Mouse (Mus musculus) midbrain, embryonic 11.5 days (tissue): ENCODE results near the gene Card9. TPM values are rescaled to one million over a fixed set of nuclear protein-coding genes. Genes with fewer than 3 reads are reported as not detected.

Experiments used
- ATAC-seq: fragments of 200-750 bp; cut with Nextera tagmentation; 2 replicates; pipeline ENCODE4 v1.8.0; 2017; ENCODE audit warnings: moderate TSS enrichment, moderate library complexity; ENCODE audit not compliant: low FRiP score
- DNase-seq: peaks from one replicate; pipeline ENCODE4 v3.0.0; 2015; ENCODE audit warnings: low spot score; ENCODE audit errors: missing footprints
- H3K27ac ChIP-seq: fragments of 300-500 bp; sonication (generic); 2 replicates; pipeline ENCODE4 v1.5.1; 2014; ENCODE audit warnings: low read depth, low read length
- H3K27me3 ChIP-seq: fragments of 300-500 bp; sonication (generic); 2 replicates; pipeline ENCODE4 v1.6.1; 2014; ENCODE audit warnings: mild to moderate bottlenecking, low read length, moderate library complexity, mixed read lengths; ENCODE audit not compliant: control insufficient read depth, insufficient read depth
- H3K36me3 ChIP-seq: fragments of 300-500 bp; sonication (generic); 2 replicates; pipeline ENCODE4 v1.6.1; 2014; ENCODE audit warnings: mild to moderate bottlenecking, low read length, moderate library complexity, mixed read lengths; ENCODE audit not compliant: control insufficient read depth, insufficient read depth
- H3K4me1 ChIP-seq: fragments of 300-500 bp; sonication (generic); 2 replicates; pipeline ENCODE4 v1.6.1; 2014; ENCODE audit warnings: low read length; ENCODE audit not compliant: control insufficient read depth, insufficient read depth
- H3K4me2 ChIP-seq: fragments of 300-500 bp; sonication (generic); 2 replicates; pipeline ENCODE4 v1.6.1; 2014; ENCODE audit warnings: mild to moderate bottlenecking, moderate library complexity
- H3K4me3 ChIP-seq: fragments of 300-500 bp; sonication (generic); 2 replicates; pipeline ENCODE4 v1.5.1; 2014; ENCODE audit warnings: low read depth, low read length
- H3K9ac ChIP-seq: fragments of 300-500 bp; sonication (generic); 2 replicates; pipeline ENCODE4 v1.6.1; 2014; ENCODE audit warnings: low read length
- H3K9me3 ChIP-seq: fragments of 300-500 bp; sonication (generic); 2 replicates; pipeline ENCODE4 v1.6.1; 2016; ENCODE audit warnings: low read length; ENCODE audit not compliant: control insufficient read depth
- WGBS: fragments of 180-500 bp; shearing (Covaris S2); extraction: QIAGEN DNeasy Blood & Tissue Kit; methylation state at CpG from one replicate; pipeline ENCODE4 v1.1.7; 2014; 5-methylcytosine and 5-hydroxymethylcytosine counted together
- polyA plus RNA-seq: library from polyadenylated mRNA; unstranded; fragments of >200 nt; fragmentation: Nextera tagmentation; extraction: Ambion mirVana; gene quantifications from 2 replicates; pipeline ENCODE4 v1.2.1, GENCODE M21; 2014

Card9 gene
- polyA plus RNA-seq, 1 experiment from 2014 or later: 1.1 TPM

DNA sequence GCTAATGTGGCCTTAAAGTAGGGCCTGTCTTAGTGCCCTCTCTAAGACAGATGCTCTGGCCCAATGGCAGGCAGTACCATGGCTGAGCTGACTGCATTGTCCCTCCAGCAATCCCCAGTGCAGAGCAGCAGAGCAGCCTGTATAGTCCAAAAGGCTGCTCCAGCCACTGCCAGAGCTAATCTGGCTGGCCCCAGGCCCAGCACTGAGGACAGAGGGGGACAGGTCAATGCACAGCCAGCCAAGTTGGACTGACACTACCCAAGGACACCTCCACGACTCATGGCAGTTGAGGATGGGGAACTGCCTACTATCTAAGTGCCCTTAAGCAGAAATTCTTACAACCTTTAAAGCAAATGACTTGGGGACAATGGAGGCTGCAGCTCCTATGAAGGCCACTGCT is 7.9 kb upstream of the Card9 start:
- H3K36me3 ChIP-seq: peaks cover 29% of the 10 kb centered on the region
- ATAC-seq: no peak
- H3K9ac ChIP-seq: no peak overlapping the region
- H3K27ac ChIP-seq: no peak overlapping the region
- H3K4me2 ChIP-seq: no peak overlapping the region
- H3K4me1 ChIP-seq: no peaks in the 10 kb centered on the region
- no peak for DNase-seq
- WGBS: 86% methylated on average over 1 of the region's 1 CpGs
- no peaks in the 10 kb centered on the region for H3K27me3 ChIP-seq
- no peak overlapping the region for H3K4me3 ChIP-seq
- H3K9me3 ChIP-seq: no peaks in the 10 kb centered on the region

DNA sequence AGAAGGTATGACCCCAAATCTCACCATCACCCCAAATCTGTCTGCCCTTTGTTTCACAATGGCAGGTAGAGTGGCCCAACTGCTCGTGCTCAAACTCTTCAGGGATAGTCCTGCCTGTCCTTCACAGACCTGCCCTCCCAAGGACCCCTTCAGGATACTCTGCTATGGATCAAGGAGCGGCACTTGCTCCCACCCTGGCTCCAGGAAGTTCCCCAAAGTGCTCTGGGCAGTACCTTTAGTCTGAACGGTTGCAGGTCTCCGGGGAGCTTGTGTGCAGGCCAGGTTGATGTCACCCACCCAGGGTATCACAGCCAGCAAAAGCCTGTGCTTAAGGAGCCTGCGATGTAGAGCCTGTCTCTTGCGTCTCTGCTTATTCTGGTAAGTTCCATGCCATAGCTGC is 7.2 kb upstream of the Card9 start:
- no peaks in the 10 kb centered on the region for H3K4me1 ChIP-seq
- no peaks in the 10 kb centered on the region for H3K9me3 ChIP-seq
- H3K27me3 ChIP-seq: no peaks in the 10 kb centered on the region
- no peak overlapping the region for H3K9ac ChIP-seq
- no peak overlapping the region for H3K27ac ChIP-seq
- H3K36me3 ChIP-seq: peaks cover 26% of the 10 kb centered on the region
- WGBS: 96% methylated on average over 6 of the region's 6 CpGs
- no peak for DNase-seq
- no peak overlapping the region for H3K4me2 ChIP-seq
- no peak for ATAC-seq
- no peak overlapping the region for H3K4me3 ChIP-seq

DNA sequence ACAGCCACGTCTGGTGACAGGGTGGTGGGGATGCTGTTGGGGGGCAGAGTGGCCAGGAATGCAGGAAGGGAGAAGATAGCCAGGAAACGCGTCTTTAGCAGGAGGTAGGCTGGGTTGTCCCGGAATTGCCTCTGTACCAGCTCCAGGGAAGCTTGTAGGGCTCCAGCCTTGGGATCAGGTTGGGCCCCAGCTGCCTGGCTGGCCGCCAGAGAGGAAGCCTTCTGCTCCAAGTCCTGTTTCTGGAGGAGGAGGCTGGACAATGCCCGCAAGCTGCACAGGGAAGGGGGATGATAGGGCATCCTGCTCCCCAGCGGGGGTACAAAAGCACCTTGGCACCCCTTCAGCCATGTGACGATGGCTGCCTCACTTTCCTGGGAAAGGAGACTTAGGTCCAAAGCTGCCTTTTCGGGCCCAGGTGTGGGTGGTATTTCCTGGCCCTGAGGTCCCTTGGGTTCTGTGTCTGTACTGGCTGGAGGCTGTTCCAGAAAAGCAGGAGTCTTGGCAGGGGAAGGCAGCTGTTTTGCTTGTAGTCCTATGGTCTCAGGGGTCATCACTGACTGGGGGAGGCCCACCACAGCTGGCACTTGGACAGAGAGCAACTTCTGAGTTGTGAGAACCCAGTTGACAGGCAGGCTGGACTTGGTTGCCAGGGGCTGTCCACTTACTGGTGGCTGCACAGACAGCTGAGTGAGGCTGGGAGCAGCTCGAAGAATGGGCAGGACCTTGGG is 4.2 kb upstream of the Card9 start:
- no peaks in the 10 kb centered on the region for H3K4me1 ChIP-seq

DNA sequence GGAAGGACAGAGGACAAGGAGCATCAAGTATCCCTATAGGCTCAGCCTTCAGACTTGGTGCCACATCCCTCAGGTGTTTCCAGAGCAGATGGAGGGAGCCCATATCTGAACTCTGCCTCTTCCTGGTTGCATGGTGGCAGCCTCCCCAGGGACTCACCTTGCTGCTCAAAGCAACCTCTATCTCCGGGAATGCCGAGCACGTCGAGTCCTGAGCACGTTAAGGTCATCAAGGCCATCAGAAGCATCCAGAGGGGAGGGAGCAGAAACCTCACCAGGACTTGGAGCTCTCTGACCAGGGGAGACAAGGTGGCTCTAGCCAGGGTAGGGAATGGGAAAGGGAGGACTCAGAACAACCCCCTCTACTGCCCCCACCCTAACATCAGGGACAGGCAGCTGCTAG is 2.8 kb upstream of the Card9 start:
- H3K4me3 ChIP-seq: no peak overlapping the region
- no peaks in the 10 kb centered on the region for H3K9me3 ChIP-seq
- ATAC-seq: no peak
- H3K36me3 ChIP-seq: peaks cover 23% of the 10 kb centered on the region
- DNase-seq: no peak
- no peak overlapping the region for H3K4me2 ChIP-seq
- H3K4me1 ChIP-seq: no peaks in the 10 kb centered on the region
- WGBS: 95% methylated on average over 5 of the region's 5 CpGs
- H3K27me3 ChIP-seq: no peaks in the 10 kb centered on the region
- H3K27ac ChIP-seq: no peak overlapping the region
- no peak overlapping the region for H3K9ac ChIP-seq

More for the DNA sequence above, 4.2 kb upstream of the Card9 start:
- peaks cover 23% of the 10 kb centered on the region for H3K36me3 ChIP-seq
- DNase-seq: no peak
- no peak overlapping the region for H3K9ac ChIP-seq
- H3K27ac ChIP-seq: no peak overlapping the region
- H3K4me2 ChIP-seq: no peak overlapping the region
- no peaks in the 10 kb centered on the region for H3K27me3 ChIP-seq
- no peaks in the 10 kb centered on the region for H3K9me3 ChIP-seq
- no peak overlapping the region for H3K4me3 ChIP-seq
- WGBS: 89% methylated on average over 10 of the region's 10 CpGs
- ATAC-seq: no peak

DNA sequence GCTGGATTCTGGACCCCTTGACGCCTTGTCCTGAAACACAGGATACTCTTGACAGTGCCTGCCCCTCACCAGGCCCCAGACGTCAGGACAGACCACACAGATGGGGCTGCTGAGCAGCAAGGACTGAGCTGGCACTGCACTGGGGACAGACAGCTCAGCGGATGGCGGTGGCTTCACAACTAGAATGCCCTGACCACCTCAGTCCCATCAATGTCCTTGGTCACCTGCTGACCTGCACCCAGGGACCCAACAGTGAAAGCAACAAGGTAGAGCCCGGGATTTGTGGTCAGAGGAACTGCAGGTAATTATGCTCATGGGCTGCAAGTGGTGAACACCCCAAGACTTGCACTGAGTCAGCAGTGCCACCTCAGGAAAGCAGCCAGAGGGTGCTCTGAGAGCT is 2.3 kb upstream of the Card9 start:
- H3K4me2 ChIP-seq: no peak overlapping the region
- 85% methylated on average over 5 of the region's 5 CpGs for WGBS
- ATAC-seq (no peak), DNase-seq (no peak)
- no peaks in the 10 kb centered on the region for H3K4me1 ChIP-seq
- H3K27ac ChIP-seq: no peak overlapping the region
- H3K27me3 ChIP-seq: no peaks in the 10 kb centered on the region
- H3K9me3 ChIP-seq: no peaks in the 10 kb centered on the region
- H3K9ac ChIP-seq: no peak overlapping the region
- no peak overlapping the region for H3K4me3 ChIP-seq
- peaks cover 23% of the 10 kb centered on the region for H3K36me3 ChIP-seq

DNA sequence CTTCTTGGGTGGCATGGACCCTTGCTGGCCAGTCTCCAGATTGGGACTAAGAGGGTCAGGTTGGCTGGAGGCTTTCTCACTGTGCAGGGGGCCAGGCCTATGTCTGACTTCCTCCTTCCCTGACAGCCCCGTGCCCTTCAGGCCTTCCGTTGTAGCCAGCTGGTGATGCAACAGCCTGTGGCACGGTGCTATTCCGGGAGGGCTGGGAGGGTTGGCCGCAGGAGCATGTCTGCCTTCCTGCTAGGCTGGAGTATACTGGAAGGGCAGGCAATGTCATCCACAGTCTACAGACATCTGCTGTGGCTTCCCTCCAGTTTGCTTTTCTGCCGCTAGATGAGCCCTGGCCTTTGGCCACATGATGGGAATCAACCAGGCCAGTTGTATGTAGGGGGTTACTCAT is 735 bp downstream of the Card9 start:
- H3K4me2 ChIP-seq: no peak overlapping the region
- no peaks in the 10 kb centered on the region for H3K9me3 ChIP-seq
- WGBS: 92% methylated on average over 6 of the region's 6 CpGs
- no peaks in the 10 kb centered on the region for H3K4me1 ChIP-seq
- no peak for ATAC-seq
- H3K27me3 ChIP-seq: no peaks in the 10 kb centered on the region
- no peak for DNase-seq
- no peak overlapping the region for H3K4me3 ChIP-seq
- no peaks in the 10 kb centered on the region; the same call in 1 of the 2 replicates for H3K36me3 ChIP-seq
- no peak overlapping the region for H3K27ac ChIP-seq
- no peak overlapping the region for H3K9ac ChIP-seq

DNA sequence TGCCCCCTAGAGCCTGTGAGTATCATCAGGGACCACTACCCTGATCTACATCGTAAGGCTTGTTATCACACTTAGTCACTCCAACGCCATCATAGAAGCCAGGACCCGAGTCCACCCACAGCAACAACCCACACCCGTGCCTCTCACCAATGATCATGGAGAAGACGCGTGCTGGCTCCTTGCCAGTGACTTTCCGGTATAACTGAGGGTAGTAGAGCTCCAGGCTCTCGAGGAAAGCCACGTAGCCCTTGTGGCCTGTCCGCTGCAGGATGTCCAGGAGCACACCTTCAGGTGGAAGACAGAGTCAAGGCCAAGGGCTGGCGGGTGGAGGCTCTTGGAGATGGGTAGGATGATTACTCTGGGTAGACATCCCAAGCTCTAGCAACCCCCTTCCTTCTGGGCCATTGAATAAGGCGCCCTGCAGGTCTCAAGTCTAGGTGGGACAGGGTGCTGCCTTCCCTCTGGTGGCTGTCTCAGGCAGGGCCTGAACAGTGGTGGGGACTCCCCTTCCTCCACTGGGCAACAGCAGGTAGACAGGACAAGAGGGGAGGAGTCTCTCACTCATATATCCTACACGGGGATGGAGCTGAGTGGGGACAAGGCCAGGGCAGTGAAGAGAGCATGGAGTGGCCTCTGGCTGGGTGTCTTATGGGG is 1.9 kb downstream of the Card9 start:
- Histone ChIP-seq H3K4me1 (no peaks in the 10 kb centered on the region), H3K4me3 (no peak overlapping the region), H3K9ac (no peak overlapping the region; the same call in 1 of the 2 replicates), H3K36me3 (no peaks in the 10 kb centered on the region), H3K27ac (no peak overlapping the region), H3K27me3 (no peaks in the 10 kb centered on the region), H3K9me3 (no peaks in the 10 kb centered on the region), H3K4me2 (no peak overlapping the region)
- 84% methylated on average over 13 of the region's 13 CpGs for WGBS
- DNase-seq: no peak
- ATAC-seq: no peak

DNA sequence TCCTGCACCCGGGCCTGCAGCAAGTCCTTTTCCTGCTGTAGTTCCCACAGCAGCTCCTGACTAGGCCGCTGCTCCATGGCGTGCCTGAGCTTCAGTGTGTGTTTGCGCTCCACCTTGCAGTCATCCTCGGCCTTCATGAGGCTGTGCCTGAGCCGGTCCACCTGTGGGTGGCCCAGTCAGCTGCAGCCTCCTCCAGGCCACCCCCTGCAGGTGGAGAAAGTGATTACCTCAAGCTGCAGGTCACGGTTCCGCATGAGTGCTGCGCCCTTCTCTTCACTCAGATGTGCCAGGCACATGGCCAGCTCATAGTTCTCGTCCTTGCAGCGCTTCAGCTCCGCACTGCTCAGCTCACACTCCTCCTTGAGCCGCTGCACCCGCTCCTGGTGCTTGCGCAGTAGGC is 3.2 kb downstream of the Card9 start:
- Histone ChIP-seq H3K4me2 (no peak overlapping the region), H3K4me3 (no peak overlapping the region), H3K9ac (no peak overlapping the region), H3K4me1 (peaks cover 6% of the 10 kb centered on the region), H3K9me3 (no peaks in the 10 kb centered on the region), H3K27ac (no peak overlapping the region), H3K27me3 (no peaks in the 10 kb centered on the region), H3K36me3 (no peaks in the 10 kb centered on the region)
- ATAC-seq: no peak
- 45% methylated on average over 15 of the region's 15 CpGs for WGBS
- no peak for DNase-seq

DNA sequence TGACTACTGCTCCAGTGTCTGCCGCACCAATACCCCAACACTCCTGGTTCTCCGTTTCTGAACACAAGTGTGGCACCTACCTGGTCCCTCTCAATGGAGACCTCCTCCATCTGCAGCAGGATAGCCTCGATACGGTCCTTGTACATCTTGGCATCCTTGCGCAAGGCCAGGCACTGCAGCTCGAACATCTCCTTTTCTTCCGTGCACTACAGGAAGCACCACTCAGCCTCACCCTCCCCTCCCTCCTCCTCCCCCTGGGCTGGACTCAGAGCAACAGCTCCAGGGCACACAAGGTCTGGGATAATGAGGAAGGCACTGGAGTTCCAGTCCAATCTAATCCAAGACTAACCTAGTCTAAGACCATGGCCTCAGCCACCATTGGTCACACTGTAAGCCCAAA is 4.0 kb downstream of the Card9 start:
- no peak for ATAC-seq
- H3K4me1 ChIP-seq: peaks cover 7% of the 10 kb centered on the region
- H3K27me3 ChIP-seq: no peaks in the 10 kb centered on the region
- H3K27ac ChIP-seq: no peak overlapping the region
- H3K36me3 ChIP-seq: no peaks in the 10 kb centered on the region
- peak; percentile 71 for DNase-seq
- no peak overlapping the region for H3K4me2 ChIP-seq
- no peak overlapping the region for H3K4me3 ChIP-seq
- 81% methylated on average over 7 of the region's 7 CpGs for WGBS
- H3K9ac ChIP-seq: no peak overlapping the region
- no peaks in the 10 kb centered on the region for H3K9me3 ChIP-seq
